Mouse (Mus musculus) MEL-GATA-1-ER (cell line): ENCODE results near the gene Mfap2.

ENCODE experiments used
- DNase-seq: peaks from one replicate; pipeline ENCODE4 v3.0.0-alpha.2; 2012; ENCODE audit warnings: low read depth; ENCODE audit errors: extremely low read depth

Gene Mfap2

DNA sequence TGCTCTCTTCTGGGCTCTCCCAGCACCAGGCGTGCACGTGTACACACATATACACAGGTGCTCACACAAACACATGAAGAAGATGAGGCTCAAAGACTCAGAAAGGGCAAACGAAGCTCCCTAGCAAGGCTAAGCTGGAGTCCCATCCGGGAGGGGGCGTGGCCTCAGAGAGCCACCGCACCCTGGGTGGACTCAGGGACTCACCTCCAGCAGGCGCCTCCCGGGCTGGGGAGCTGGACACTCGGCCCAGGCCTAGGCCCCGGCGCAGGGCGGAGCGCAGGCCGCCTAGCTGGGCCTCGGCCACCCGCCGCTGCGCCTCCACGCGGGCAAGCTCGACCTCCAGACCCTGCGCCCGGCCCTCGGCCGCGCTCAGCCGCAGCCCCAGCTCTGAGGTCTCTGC lies 14.8 kb downstream of the Mfap2 start:
- DNase-seq: no peak

DNA sequence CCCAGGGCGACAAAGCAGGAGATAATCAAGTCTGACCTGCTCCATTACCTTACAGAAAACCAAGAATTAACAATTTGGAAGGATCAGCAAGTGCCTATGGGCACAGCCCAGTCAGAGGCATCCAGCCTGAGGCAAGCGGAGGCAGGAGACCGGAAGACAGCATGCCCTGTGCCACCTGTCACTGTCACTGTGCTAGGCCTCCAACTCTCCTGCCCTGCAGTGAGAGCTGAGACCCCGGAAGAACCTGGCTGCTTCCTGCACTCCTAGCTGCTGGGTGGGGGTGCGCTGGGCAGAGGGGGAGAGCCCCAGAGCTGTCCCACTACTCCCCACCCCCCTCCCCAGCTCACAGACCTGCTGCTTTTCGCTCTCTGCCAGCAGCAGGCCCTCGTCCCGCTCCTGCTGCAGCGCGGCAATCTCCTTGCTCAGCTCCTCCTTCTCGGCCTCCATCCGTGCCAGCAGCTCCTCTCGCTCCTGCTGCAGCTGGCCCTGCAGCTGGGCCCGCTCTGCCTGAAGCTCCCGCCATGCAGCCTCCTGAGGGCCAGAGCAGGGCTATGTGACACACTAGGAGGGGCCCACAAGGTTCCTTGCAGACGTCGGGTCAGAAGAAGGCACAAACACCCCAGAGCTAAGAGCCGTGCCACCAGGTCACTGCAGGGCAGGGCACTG lies 20.5 kb downstream of the Mfap2 start:
- DNase-seq: no peak

DNA sequence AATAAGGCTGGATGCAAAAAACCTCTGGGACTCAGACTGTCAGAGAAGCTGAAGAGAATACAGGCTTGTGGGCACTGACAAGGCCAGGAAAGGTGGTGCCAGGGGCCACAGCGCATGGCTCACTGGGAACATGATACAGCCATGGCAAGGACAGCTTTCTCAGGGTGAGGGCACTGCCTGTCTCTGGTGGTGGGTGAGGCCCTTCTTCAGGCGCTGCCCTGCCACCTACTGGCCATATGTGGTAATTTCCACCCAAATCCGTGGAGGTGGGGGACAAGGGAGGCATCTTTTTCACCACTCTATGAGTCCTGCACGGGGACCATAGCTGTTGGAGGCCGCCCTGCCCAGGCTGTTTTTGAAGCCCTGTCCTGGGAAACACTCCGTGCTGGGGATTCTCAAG lies 21.5 kb downstream of the Mfap2 start:
- peak; percentile 45 for DNase-seq

DNA sequence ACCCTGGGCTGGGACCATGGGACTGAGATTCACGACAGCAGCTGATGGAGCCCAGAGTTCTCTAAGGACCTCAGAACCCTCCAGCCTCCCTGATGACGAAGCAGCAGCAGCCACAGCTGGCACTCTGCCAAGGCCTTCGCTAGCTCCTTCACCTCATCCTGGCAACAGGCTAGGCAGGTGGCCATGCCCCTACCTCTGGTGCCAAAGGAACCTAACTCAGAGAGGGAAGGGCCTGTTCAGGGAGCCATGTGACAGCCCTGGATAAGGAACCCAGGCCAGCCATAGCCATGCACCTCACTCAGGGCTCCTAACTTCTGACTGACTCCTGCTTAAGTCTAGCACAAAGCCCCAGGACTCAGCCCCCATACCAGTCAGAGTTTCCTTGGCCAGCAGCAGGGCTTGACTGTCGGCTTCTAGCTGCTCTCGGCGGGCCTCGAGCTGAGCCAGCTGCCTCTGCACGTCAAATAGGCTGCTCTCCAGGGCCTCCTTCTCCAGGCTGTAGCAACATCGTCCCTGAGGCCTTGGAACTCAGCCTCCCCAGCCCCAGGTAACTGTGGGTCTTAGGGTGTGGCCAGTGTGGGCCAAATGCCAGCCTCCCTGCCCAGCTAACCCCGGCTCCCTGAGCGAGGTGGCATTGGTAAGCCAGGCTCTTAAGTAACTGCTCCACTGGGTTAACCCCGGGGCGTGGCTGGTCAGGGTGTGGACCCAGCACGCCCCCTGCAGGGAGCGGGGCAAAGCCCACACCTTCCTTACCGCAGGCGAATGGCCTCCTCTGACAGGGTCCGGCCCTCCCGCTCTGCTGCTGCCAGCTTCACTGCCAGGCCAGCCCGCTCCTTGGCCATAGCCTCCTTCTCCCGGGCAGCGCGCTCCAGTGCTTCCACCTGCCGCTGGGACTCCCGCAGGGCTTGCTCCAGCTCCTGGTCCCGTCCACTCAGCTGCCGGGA lies 23.7 kb downstream of the Mfap2 start:
- DNase-seq: no peak

DNA sequence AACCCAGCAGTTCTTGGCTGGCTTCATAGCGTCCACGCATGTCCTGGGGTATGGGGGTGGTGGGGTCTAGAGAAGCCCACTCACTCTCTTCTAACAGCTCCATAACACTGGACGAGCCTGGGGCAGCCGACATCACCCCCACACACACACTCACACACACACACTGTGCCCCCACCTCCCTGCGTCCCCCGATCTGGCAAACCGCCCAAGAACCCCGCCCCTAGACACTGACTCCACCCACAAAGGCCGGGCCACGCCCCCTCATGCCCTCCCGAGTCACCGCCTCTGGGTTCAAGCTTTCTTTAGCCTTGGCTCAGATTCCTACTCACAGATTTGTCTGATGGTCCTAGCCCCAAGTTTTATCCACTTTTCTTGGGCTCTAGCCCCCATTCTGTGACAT lies 30.9 kb downstream of the Mfap2 start:
- DNase-seq: no peak

DNA sequence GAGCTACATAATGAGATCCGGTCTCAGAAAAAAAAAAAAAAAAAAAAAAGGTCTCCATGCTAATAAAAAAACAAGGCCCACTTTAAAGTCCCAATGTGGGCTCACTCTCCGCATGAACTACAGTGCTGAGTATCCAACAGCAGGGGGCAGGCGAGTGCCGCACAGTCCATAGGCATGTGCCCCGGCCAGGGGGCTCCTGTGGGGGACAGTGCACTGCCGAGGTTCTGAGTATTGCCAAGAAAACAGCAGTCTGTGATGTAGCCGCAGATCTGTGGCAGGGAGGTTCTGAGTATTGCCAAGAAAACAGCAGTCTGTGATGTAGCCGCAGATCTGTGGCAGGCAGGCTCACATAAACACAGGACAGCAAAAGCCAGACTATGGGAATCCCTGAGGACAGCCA lies 34.6 kb downstream of the Mfap2 start:
- DNase-seq: peak; percentile 29

DNA sequence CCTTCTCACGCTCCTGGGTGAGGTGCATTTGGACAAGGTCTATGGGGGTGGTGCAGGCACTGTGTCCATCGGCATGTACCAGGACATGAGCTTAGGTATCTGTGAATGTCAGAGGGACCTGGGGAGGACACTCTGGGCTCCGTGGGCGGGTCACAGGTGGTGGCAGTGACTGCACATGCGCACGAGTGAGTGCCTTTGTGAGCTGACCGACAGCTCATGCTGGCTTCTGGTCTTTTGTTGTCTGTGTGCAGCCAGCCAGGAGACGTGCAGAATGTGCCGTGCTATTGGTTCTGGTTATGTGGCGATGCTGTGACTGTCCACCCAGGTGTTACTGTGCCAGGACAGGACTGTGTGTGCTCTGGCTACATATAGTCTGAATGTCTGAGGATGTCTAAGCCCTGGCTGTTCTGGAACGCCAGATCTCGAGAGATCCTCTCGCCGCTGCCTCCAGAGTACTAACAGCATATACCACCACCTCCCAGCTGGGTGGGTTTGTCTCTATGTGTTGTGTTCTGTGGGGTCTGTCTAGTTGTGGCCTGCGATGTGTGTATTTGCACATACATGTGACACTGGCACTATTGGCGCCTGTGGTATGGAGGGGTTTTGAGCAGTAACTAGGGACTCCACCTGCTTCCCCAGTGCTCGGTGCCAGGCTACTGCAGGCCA lies 38.7 kb downstream of the Mfap2 start:
- no peak for DNase-seq

DNA sequence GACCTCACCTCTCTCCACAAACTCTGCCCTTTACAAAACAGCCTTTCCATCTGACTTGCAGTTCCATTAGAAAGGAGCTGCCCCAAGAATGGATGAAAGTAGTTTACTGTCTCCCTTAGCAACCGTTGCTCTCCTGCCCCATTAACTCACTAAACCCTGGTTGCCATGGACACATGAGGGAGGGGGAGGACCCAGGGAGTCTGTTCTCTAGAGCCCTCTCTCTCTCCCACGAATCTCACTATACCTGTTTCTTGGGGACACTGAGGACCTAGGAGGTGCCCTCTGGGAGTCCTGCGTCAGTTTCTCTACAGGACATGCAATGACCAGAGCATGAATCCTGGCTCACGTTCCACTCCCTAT lies 39.2 kb downstream of the Mfap2 start:
- DNase-seq: no peak

DNA sequence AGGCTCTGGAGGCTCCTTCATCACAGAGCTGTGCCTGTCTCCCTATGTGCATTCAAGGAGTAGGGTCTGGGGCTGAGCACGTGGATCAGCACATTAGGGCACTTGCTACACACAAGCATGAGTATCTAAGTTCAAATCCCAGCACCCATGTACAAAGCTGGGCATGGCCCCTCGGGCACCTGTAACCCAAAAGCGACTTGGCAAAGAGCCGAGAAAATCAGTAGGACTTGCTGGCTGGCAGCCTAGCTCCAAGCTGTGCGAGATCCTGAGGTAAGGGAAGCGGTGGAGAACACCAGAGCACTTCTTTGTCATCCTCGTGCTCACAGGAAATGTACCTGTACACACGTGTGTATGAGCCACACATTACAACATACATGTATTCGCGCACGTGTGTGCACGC lies 42.2 kb downstream of the Mfap2 start:
- no peak for DNase-seq

DNA sequence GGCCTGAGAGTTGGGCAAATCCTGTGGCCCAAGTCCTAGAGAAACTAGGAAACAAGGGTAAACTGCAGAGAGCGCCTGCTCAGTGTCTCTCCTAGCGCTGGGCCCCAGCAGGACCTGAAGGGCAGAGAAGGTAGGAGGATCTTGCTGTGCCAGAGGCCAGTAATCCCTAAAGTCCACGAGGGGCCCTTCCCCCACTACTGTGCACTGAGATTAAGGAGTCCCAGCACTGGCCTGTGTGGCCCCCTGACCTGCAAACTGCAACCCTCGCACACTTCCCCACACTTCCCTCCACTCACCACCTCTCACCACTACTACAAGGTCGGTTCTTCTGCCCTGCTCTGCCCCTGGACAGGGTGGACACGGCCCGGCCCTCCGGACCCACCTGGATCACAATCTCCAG lies 42.9 kb downstream of the Mfap2 start:
- DNase-seq: no peak

DNA sequence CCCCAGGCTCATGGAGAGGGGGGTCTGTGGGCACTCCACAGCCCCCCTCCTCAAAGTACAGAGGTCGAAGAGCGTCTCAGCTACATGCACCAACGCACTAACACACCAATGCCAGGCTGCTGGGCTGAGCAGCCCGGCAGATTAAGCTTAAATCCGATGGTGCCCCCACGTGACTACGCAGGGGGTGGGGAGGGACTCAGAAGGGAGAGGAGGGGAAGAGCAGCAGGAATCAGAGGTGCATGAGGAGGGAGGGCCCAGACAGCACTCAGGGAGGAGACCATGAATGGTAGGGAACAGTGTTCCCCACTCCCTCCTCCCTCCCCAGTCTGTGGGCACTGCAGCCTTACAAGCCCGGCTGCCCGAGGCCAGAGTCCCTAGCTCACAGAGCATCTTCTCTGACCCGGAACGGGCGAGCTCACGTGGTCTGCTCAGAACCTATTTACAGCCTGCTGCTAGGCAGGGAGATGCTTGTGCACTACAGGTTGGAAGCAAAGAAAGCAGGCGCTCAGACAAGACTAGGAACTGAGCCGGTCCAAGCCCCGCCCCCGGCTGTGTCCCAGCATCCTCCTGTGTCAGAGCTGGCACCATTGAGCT lies 43.4 kb downstream of the Mfap2 start:
- no peak for DNase-seq

DNA sequence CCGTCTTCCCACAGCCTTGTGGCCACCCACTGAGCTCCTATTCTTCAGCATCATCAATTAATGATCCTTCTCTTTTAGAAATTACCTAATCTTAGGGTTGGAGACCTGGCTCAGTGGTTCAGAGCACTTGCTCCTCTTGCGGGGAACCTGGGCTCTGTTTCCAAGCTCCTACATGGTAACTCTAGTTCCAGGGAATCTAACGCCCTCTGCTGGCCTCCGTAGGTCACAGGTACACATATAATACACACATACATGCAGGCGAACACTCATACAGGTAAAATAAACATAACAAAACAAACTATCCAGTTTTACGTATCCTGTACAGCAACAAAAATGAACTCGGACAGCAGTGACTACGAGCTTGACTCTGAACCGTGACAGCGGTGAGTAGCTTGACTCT lies 46.8 kb downstream of the Mfap2 start:
- no peak for DNase-seq

DNA sequence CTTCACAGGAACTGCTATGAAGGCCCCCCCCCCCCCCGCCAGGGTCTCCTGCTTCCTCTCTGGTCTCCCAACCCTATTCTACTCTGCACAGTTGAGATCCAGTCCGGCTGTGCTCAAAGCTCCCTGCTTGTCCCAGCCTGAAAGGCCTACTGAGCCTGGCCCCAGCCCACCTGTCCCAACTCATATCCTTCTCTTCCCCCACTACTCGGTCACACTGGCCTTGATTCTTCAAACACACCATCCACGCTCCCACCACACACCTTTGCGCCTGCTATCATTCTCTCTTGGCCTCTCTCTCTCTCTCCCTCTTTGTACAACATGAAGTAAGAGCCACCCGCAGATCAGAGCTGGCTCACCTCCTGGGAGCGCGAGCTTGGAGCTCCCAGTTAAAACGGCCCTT lies 48.6 kb downstream of the Mfap2 start:
- DNase-seq: no peak

DNA sequence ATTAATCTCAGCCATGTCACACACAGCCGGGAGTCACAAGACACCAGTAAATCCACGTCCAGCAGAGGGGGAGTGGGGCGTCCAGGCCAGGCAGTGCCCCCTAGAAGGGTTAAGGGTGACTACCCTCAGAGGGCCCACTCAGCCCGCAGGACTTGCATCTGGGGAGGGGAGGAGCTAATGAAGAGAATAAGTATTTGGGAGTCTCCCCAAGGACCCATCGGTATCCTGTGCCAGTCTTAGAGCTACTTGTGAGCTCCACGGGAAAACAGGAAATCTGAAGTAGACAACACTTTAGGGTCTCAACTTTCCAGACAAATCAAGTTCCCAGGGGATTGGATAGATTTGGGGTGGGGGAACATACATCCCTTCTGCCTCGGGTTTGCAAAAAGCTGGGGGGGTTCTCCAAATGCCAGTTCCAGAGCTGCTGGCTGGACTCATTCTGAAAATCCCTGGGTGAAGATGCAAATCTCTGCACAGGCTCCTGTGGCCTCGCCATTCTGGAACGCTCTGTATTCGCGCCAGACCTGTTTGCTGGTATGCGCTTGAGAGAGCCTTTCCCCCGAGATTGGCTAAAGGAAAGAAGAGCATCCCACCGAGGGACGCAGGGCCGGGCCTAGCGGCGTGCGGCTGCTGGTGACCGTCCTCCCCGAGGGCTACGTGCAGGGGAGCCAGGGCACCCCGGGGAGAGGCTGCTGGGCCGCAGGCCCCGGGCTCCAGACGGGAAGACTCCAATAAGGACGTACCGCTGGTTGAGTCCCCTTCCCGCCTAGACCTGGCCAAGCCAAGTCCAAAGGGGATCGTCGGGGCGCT lies 49.6 kb downstream of the Mfap2 start:
- no peak for DNase-seq

DNA sequence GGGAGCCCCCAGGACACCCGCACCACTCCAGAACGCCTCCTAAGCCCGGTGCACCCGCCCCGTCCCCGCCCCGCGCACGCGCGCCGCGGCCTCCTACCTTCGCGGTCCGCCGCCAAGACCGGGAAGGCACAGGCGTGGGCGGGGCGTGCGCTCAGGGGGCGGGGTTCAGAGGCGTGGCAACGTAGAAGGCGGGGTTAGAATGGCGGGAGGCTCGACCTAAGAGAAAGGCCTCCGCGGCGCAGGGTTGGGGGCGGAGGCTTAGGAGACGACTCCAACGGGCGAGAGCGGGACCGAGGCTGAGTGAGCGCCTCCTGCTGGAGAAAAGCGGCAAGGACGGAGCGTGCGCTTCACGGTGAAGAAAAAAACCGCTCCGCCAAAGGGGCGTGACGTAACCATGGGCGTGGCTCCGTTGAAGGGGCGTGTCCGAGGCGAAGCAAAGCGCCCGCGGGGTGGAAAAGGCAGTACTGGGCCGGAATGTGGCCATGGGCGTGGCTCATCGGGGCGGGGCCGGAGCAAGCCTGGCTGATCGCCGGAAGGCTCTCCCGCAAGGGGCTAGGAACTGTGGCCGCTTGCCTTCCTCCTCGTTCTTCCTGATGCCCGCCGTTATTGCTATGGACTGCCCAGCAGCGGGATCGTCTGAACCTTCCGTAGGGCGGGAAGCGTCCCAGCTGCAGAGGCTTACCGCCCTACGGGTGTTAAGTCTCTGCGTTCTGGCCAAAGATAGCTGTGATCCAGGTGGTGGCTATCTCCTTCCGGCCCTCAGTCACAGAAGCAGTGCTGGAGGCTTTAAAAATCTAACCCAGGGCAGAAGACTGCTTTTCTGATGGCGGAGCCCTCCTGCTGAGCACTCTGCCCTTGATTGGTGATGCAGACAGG lies 50.4 kb downstream of the Mfap2 start, which contains the start of gene Crocc:
TSS of gene Crocc (minus strand) at position 125 of the 876 bp plus-strand sequence.
- peak; percentile 87 for DNase-seq

DNA sequence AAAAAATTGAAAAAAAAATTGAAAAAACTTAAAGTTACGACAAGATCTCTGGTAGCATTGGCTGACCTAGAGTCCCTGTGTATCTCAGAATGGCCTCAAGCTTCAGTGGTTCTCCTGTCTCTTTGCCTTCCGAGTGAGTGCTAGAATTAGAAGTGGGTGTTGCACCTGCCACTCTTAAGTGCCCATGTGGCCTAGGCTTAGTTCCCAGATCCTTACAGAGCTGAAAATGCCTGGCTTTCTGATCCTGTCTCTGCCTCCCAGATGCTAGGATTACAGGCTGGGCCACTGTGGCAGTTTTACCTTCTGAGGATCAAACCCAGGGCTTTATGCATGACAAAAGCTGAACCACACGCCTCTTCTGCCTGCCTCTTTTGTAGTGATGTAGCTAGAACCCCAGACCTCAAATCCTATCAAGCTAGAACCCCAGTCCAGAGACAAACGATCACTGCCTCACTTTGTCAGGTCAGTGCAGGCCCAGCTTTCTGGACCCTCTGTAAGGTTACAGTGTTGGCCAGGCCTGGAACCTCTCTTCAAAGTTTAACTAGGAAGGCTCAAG lies 54.0 kb downstream of the Mfap2 start:
- no peak for DNase-seq

DNA sequence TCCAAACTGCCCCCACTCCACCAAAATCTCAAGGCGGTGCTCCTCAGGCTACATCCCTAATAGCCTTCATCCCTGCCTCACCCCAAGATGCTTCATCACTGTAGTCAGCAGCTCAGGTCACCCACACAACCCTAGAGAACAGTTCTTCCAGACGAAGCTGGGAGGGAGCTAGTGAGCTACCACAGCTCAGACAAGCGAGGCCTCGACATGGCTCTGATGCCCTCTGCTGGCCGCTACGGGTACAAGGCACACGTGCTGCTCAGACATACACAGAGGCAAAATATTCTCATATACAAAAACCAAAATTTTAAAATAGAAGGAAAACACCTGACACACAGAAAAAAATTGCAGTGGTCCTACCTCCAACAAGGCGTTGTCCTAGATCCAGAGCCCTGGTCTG lies 54.9 kb downstream of the Mfap2 start:
- DNase-seq: peak; percentile 79
